Mouse (Mus musculus): Measurements from ENCODE around the gene Rhoq.

DNA sequence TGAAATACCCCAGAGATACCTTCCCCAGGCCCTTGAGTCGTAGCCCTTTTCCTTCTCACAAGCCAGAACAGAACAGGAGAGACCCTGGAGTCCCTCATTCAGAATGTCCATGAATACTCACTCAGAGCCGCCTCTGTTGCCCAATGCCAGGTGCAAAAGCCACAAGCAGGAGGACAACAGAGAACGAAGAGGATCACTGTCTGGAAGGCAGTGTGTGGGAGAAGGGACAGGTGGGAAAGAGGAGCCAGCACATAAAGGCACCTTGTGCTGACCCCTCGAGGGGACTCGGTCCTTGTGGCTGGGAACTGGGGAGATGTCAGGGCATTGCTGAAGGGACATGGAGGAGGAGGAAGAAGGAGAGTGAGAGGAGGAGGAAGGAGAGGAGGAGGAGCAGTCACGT, 20.8 kb upstream of the Rhoq start:
- TF ChIP-seq EP300 (IDR thresholded peaks at IDR 0.05; ENCODE audit: low read depth) (no peak), CTCF (IDR thresholded peaks at IDR 0.05; ENCODE audit: low read depth) (no peak)

Measured in heart, postnatal 0 days (tissue).